Mouse (Mus musculus): Measurements from ENCODE around the gene Ssr1.

Ssr1 gene

GRCm38 (mm10) chr13:37943466-37943865 is 50.6 kb downstream of the Ssr1 start:
- DNase-seq = no peak

DNA sequence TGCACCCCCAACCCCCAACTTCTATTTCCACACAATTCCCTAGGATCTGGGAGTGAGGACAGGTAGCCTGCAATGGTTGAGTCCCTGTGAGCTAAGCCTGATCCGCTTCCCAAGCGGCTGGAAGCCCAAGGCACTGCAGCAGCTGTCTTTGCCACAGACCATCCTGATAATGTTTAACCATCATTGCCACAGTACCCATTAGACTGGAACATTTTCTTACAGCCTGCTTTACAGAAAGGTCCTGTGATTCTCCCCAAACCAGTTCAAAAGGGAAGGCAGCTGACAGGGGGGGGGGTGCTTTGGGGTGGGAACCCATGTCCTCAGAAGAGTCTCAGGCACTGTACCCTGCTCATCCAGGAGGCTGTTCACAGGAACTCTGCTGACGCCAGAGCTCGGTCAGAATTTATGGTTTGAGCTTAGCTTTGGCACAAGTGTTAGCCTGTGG is 51.1 kb downstream of the Ssr1 start:
- no peak for DNase-seq

DNA sequence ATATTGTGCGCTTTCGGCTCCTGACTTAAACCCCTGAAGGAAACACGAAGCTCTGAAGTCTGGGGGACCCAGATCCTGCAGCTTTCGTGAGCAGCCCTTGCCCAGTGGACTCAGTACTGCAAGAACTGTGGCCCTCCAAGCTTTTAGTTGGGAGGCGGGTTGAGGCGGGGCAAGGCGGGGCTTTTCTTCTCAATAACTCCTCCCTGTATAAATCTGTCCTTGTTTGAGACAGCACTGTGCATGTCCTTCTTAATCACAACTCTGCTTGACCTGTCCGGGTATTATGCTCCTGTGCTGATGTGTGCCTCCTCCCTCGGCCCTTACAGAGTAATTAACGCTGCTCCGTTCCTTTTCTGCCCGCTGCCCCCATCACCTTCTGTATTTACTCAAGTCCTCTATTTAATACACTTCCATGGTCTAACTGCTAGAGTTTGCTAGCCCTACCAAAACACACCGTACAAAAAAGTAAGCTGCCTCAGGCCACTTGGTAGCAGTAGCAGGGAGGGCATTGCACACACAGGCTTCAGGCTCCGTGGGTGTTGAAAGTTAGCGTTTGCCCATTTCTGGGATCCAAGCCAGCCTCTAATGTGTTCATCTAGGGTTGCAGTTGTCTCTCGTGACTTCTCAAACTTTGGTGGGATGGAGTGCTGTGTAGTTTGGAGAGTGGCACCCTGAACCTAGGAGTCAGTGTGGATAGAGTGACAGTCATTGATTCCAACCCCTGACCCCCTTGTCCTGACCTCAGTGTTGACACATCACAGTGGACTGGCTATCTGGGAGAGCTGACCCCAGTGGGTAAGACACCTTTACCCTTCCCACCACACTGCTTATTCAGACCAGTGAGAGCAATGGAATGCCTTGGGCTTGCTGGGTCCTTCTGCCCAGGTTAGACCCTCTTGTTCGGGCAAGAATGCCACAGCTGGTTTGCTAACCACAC is 51.8 kb downstream of the Ssr1 start:
- no peak for DNase-seq

DNA sequence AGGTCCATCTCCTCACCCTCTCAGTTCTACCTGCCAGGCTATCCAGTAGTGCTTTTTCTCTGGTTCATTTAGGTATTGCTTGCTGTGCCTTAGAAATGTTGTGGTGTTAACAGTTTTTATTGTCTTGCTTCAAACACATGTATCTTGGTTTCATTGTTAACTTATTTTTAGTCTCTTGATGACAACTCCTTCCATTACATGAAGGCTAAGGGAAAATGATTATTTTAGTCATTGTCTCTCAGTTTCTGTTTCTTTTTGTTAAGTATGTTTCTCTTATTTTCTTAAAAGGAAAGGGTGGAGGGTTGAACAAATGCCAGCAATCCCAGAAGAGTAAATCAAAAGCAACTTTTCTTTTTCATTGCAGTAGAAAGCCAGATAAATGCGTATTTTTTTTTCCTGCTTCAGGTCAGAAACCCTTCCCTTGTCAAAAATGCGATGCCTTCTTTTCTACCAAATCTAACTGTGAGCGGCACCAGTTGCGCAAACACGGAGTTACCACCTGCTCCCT is 52.8 kb downstream of the Ssr1 start:
- no peak for DNase-seq

DNA sequence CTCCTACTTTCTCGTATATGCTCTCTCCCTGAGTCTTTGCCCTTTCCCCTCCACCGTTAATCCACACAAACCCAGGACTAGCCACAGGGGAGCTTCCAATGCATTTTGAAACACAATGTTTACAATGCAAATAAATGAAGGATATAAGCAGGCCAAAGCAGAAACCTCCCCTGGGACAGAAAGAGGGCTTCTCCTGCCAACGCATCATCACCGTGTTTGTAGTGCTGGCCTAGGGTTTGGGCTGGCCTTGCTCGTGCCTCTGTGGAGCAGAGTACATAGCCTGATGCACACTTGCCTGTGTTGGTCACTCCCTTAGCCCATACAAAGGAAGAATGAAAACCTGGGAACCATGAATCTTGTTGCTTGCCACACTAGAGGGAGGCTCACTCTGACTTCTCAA is 53.4 kb downstream of the Ssr1 start:
- no peak for DNase-seq

DNA sequence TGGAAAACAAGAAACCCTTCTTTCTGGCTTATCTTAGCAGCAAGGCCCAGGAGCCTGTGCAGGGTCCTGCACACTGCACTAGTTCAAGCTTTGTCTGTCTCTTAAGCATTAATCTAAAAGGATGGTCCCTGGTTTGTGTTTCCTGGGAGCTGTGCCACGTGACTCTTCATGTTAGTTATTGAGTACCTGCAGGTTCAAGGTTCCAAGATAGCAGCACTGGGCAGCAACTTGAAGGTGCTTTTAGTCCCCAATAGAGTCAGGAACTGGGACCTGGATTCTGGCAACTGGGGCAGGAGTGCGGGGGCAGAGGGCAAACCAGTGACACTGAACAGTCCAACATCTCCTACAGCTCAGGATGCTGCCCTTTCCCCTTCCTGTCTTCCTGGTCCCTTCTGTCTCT is 53.9 kb downstream of the Ssr1 start:
- DNase-seq = no peak

DNA sequence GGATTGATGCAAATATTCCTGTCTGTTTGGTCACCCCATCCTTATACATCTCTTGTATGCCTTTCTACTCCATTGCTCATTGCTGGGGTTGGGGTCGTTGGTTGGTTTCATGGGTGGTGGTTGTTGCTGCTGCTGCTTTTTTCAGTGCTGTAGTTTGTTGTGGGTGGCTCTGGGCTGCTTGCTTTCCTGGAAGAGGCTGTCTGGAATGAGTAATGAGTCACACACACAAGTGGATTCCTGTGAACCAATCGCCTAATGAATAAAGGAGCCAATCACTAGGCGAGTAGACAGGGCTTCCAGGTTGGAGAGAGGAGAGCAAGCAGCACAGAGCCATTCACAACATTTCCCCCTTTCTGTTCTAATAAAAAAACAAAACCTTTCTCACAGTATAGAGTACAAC is 57.7 kb downstream of the Ssr1 start:
- DNase-seq = no peak

DNA sequence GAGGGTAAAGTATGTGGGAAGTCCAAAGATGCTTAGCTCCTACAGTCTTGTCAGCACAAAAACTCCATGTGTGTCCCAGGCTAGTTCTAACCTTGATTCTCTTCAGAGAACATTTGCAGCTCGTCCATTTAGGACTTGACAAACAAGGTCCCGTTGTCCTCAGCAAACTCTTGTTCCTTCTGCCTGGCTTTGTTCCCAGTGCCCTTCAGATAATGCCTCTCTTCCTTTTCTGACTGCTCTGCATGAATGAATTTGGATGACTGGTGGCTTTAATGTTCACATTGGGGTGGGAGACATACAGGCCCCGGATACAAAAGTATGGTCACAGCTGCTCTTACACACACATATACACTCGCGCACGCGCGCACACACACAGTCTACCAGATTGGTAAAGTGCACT is 59.1 kb downstream of the Ssr1 start:
- DNase-seq = no peak

- DNase-seq = no peak
Measured at GRCm38 (mm10) chr13:37934075-37934474, 59.9 kb downstream of the Ssr1 start.

DNA sequence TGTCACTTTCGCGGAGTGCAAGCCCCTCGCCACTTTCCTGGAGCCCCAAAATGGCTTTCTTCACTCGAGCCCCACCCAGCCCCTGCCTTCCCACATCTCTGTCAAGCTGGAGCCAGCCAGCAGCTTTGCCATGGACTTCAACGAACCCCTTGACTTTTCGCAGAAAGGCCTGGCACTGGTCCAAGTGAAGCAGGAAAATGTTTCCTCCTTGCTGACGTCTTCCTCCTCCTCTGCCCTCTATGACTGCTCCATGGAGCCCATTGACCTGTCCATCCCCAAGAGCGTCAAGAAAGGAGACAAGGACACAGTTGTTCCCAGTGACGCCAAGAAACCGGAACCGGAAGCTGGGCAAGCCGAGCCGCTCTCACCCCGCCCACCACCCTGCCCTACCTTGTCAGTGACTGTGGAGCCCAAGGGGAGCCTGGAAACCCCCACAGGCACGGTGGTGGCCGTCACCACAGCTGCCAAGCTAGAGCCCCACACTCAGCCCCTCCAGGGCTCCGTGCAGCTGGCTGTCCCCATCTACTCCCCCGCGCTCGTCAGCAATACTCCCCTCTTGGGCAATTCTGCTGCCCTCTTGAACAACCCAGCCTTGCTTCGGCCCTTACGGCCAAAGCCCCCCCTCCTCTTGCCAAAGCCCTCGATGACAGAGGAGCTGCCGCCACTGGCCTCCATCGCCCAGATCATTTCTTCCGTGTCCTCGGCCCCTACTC is 62.7 kb downstream of the Ssr1 start:
- no peak for DNase-seq

DNA sequence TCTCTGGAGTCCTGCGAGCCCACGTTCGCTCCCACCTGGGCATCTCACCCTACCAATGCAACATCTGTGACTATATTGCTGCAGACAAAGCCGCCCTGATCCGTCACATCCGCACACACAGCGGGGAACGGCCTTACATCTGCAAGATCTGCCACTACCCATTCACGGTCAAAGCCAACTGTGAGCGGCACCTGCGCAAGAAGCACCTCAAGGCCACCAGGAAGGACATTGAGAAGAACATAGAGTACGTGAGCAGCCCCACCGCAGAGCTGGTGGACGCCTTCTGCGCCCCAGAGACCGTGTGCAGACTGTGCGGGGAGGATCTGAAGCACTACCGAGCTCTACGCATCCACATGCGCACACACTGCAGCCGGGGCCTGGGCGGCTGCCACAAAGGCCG is 63.4 kb downstream of the Ssr1 start:
- no peak for DNase-seq

DNA sequence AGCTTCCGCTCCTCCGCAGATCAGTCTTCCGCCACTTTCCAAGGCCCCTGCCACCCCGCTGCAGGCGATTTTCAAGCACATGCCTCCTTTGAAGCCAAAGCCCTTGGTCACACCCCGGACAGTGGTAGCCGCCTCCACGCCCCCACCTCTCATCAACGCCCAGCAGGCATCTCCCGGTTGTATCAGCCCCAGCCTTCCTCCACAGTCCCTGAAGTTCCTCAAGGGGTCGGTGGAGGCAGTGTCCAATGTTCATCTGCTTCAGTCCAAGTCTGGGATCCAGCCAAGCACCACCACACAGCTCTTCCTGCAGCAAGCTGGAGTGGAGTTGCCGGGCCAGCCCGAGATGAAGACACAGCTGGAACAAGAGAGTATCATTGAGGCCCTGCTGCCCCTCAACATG is 63.9 kb downstream of the Ssr1 start:
- DNase-seq = no peak

GRCm38 (mm10) chr13:37929532-37929931 is 64.5 kb downstream of the Ssr1 start:
- DNase-seq = no peak

GRCm38 (mm10) chr13:37926394-37926793 is 67.6 kb downstream of the Ssr1 start:
- no peak for DNase-seq

DNA sequence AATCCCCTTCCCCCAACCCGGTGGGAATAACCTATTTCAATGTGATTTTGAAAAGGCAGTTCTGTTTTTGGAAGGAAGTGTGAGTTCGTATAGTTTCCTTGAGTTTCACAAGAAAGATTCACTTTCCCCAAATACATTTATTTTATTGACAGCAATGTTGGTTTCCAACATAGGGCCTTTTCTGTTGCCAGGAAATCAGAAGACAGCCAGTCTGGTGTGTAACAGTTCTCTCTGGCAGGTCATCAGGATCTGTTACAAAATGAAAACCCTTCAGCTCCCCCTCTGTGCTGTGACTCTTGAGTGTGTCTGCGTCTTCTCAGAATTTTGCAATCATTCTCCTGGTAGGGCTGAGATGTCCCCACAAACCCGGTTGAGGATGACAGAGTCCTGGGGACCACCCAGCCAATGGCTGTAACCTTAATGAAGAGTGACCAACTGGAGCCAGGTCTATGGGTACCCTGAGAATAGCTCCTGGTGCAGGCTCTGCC is 69.5 kb downstream of the Ssr1 start:
- no peak for DNase-seq

DNA sequence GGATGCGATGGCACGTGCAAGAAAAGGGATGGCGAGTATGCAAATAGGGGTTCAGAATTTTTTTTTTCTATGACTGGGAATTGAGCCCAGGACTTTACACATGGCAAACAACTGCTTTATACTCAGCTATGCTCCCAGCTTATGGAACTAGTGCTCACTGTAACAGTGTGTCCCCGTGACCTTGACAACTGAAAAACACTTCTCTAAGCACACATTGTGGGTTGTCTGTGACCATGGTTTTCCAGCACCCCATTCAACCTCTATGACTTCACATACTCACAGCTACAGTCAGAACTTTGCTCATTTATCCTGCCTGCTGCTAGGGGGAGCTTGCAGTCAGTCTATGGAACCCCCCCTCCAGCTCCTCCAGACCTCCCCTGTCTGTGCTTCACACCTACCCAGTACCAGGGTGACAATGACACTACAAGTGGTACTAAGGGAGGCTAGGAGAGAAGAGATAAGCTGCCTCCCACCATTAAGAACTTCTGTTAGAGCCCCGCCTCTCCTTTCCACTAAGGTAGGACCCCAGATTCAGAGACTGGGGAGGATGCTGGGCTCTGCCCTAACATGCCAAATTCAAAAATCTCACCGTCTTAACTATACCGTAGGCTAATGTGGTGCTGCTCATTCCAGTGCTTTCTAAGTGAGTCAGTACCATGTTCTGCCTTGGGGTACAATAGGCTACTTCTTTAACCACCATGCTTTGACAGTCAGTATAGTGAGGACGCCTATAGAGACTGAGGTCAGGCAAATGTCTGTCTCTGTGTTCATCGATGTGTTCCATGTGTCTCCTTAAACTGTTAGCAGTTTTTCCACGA is 70.2 kb downstream of the Ssr1 start:
- DNase-seq = peak; percentile 41

DNA sequence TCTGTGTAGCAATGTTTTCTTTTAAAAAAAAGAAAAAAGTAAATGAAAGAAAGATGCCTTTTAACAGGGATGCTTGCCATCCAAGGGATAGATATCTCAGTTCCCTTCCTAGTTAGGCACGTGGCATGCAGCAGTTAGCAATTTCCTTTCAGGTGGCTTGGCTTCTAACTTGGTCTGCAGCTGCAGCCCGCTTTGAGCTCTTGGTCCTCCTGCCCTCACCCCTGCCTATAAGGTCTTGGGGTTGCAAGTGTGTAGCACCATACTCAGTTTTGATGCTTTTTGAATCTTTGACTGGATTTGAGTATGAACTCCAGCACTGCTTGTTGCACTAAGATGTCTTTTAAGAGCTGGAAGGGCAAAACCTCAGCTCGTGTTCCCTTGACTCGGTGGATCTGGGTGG is 70.9 kb downstream of the Ssr1 start:
- peak; percentile 76 for DNase-seq

GRCm38 (mm10) chr13:37920727-37921126 is 73.3 kb downstream of the Ssr1 start:
- no peak for DNase-seq

- DNase-seq = no peak
Measured at GRCm38 (mm10) chr13:37919711-37920277, 74.2 kb downstream of the Ssr1 start.

DNA sequence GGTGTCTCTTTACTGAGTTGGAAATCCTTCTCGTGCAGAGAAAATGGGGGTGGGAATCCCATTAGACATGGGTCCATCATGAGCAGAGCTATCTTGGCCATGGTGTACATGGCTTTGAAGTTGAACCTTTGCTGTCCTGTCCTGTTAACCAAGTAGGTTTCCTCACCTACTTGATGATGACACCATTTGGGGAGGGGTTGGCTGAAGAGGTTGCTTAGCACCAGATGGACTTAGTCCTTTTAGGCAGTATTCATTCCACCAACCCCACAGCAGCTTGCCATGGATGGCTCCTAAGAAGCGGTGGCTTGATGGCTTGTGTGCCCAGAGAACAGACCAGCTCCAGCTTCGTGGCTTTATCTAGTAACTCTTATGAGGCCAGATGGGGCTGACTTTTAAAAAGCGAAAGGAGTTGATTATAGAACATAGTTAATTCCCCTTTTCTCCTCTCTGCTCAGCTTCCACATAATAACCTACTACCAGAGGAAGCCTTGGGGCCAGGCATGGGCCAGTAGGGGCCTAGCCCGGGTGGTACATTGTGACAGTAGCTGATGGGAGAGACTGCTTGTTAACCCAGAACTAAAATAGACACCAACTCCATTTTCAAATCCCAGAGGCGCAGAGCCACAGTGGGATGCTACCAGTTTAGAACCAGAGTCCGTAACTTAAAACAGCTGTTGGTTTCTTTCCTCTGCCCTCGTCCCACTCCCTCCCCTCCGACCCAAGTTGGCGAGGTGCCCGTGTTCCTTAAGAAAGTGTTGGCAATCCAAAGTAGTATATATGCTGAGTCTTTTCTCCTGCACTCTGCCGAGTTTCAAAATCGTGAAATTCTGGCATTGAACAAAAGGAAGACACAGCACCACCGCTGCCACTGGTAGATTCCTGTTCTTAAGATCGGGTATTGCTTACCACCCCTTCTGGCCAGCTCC is 75.4 kb downstream of the Ssr1 start:
- no peak for DNase-seq
